Mouse (Mus musculus) left cerebral cortex, adult 2 months (tissue): ENCODE measurements around the gene Ifna4. TPM values are rescaled to one million over a fixed set of nuclear protein-coding genes. Genes with fewer than 3 reads are reported as not detected.

ENCODE experiments used
- DNase-seq, 2 experiments: peaks; one replicate each; pipeline ENCODE4 v3.0.0; 2021 to 2022; ENCODE audit warnings: low spot score in 2 of 2, mixed read lengths in 1 of 2; ENCODE audit errors: extremely low spot score in 1 of 2
- H3K27ac ChIP-seq: fragments of 200-600 bp; 2 replicates; pipeline ENCODE4 v1.8.1; 2022
- H3K4me3 ChIP-seq: fragments of 200-600 bp; 2 replicates; pipeline ENCODE4 v1.8.1; 2022
- CTCF ChIP-seq: fragments of 200-600 bp; IDR thresholded peaks from 2 replicates; pipeline ENCODE4 v1.8.1; 2022; ENCODE audit warnings: antibody characterized with exemption, mild to moderate bottlenecking, moderate library complexity
- intact Hi-C: fragments of 180-260 bp; cut with DNase I; formaldehyde crosslinking; loops from one replicate; pipeline ENCODE4 v1.15.1; 2025
- total RNA-seq, 2 experiments: library from RNA; stranded (reverse); gene quantifications; 2 replicates each; pipeline ENCODE4 v1.2.3; 2021

Gene Ifna4
- total RNA-seq, 2 experiments from 2014 or later, result not detected

DNA sequence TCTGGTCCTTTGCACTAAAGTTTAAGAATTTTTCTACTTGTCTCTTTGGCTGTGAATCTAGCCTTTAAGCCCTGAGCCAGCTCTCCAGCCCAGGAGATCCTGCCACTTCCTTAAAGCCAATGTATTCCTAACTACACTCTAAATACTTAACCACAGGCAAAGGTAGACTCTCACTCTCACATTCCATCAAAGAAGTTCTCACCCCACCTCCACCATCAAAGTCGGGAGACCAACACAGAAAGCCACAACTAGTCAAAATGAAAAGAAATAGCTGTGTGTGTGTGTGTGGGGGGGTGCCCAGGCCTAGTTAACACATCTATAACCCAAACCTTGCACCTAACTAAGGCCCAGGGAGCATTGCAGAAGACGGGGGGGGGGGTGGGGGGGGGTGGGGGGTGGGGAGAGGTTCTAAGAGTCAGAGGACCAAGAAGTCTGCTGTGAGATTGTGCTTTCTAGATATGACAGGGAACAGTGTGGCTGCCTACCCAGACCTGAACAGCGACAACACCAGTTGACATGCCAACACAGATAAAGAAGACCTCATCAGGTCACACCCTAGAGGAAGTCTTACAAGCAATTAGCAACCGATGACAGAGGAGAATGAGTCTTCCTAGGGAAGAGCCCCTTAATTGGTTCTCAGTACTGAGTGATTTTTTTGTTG lies 33.9 kb downstream of the Ifna4 start:
- intact Hi-C loops, result no loop called here
- no peak overlapping the region for H3K4me3 ChIP-seq
- no peak for DNase-seq

GRCm38 (mm10) chr4:88876520-88876919 lies 34.9 kb downstream of the Ifna4 start:
- intact Hi-C loops, result no loop called here
- TF ChIP-seq CTCF, result no peak; the same call in 1 of the 2 replicates
- H3K27ac ChIP-seq, result no peak overlapping the region
- no peak overlapping the region for H3K4me3 ChIP-seq
- DNase-seq, result no peak

More for the DNA sequence above, 33.9 kb downstream of the Ifna4 start:
- no peak overlapping the region for H3K27ac ChIP-seq
- no peak for TF ChIP-seq CTCF

DNA sequence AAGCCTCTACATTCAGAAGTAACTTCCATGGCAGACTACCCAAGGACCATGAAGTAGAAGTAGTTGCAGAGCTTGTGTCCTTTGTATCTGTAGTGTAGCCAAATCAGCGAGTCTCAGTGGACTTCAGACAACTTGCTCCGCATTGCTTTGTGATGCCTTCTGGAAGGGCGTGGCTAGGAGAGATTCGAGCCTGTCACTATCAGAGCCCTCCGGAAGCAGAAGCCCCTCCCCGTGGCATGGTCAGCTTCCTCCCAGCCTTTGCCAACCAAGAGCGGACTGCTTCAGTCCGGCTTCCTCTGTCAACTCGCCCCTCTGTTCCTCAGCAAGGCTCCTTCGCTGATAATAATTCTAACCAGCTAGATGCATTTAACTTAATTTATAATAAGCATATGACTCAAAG lies 36.6 kb downstream of the Ifna4 start:
- no peak for TF ChIP-seq CTCF
- H3K4me3 ChIP-seq, result no peak overlapping the region
- intact Hi-C loops, result no loop called here
- H3K27ac ChIP-seq, result no peak overlapping the region
- no peak for DNase-seq

GRCm38 (mm10) chr4:88878772-88879171 lies 37.1 kb downstream of the Ifna4 start:
- DNase-seq, result no peak
- intact Hi-C loops, result no loop called here
- H3K4me3 ChIP-seq, result no peak overlapping the region
- TF ChIP-seq CTCF, result no peak
- H3K27ac ChIP-seq, result no peak overlapping the region

DNA sequence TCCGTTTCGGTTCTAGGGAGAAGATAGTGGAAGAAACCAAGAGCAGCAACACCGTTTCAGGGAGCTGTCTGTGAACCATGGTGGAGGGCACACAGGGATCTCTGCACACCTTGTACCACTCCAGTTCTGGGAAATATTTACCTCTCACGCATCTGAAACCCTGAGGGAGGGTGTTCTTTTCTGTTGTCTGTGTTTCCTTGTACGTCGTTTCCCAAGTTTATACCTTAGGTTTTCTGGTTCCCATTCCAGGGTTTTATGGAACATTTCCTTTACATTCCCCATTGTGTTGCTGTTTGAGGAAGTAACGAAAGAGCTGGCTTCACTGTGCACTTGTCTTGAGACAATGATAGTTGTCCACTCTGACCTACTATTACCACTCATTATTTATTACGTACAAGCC lies 38.4 kb downstream of the Ifna4 start, which contains the start of gene Ifne:
Gene Ifne (minus strand): TSS at position 101 of the 400 bp plus-strand sequence.
- intact Hi-C loops, result no loop called here
- H3K27ac ChIP-seq, result no peak within 1 kb of the TSS
- no peak for DNase-seq
- TF ChIP-seq CTCF, result no peak
- H3K4me3 ChIP-seq, result no peak within 1 kb of the TSS

DNA sequence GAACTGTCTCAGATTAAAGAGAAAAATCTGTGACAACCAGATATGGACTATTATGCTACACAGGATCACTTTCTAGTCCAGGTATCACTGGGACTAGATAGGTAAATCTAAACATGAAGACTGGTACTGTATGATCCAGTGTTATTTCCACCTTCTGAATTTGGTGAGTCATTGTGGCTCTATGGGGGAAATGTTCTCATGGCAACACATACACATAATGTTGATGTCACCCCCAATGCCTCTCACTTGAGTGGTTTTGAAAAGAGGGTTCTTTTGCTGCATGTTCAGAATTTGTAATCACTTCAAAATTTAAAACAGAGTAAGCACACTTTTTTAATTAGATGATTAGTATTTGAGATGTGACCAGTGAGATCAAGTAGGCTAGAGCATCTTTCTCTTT lies 46.6 kb downstream of the Ifna4 start:
- TF ChIP-seq CTCF, result no peak
- H3K27ac ChIP-seq, result no peak overlapping the region
- no peak for DNase-seq
- intact Hi-C loops, result no loop called here
- no peak overlapping the region for H3K4me3 ChIP-seq

Other genes with a start within 250 kb of the Ifna4 start
- gene Ifna9, start 249.5 kb upstream of the Ifna4 start, total RNA-seq, result not detected
- gene Ifna12, start 238.5 kb upstream of the Ifna4 start, total RNA-seq, result not detected
- gene C87499, start 207.4 kb upstream of the Ifna4 start, total RNA-seq, result not detected
- gene Ifna13, start 197.4 kb upstream of the Ifna4 start, total RNA-seq, result not detected
- not detected for gene Ifna16, start 164.9 kb upstream of the Ifna4 start, total RNA-seq
- gene Ifna2, start 157.9 kb upstream of the Ifna4 start, total RNA-seq, result not detected
- gene Ifnab, start 150.5 kb upstream of the Ifna4 start, total RNA-seq, result not detected
- 1 to 10 TPM in 1 of 2 experiments, under 1 TPM in 1; 0.79 to 1.1 TPM for gene Gm26566, start 120.1 kb upstream of the Ifna4 start, total RNA-seq
- 10 to 100 TPM; 96.7 to 97.8 TPM for gene Klhl9, start 119.4 kb upstream of the Ifna4 start, total RNA-seq
- gene Gm13271, start 87.0 kb upstream of the Ifna4 start, total RNA-seq, result not detected
- not detected for gene Gm13283, start 81.7 kb upstream of the Ifna4 start, total RNA-seq
- not detected for gene Gm13290, start 68.0 kb upstream of the Ifna4 start, total RNA-seq
- not detected for gene Gm13289, start 64.9 kb upstream of the Ifna4 start, total RNA-seq
- not detected for gene Gm13272, start 62.0 kb upstream of the Ifna4 start, total RNA-seq
- not detected for gene Ifnz, start 59.7 kb upstream of the Ifna4 start, total RNA-seq
- not detected for gene Gm13276, start 56.2 kb upstream of the Ifna4 start, total RNA-seq
- gene Gm13277, start 53.2 kb upstream of the Ifna4 start, total RNA-seq, result not detected
- gene Gm13278, start 50.3 kb upstream of the Ifna4 start, total RNA-seq, result not detected
- gene Gm13275, start 47.4 kb upstream of the Ifna4 start, total RNA-seq, result not detected
- gene Gm13279, start 44.5 kb upstream of the Ifna4 start, total RNA-seq, result not detected
- not detected for gene Gm13285, start 42.2 kb upstream of the Ifna4 start, total RNA-seq
- gene Gm13287, start 38.6 kb upstream of the Ifna4 start, total RNA-seq, result not detected
- not detected for gene Gm13288, start 36.3 kb upstream of the Ifna4 start, total RNA-seq
- gene Ifna7, start 25.6 kb upstream of the Ifna4 start, total RNA-seq, result not detected
- gene Ifna11, start 21.9 kb upstream of the Ifna4 start, total RNA-seq, result not detected
- not detected for gene Ifna6, start 14.4 kb upstream of the Ifna4 start, total RNA-seq
- not detected for gene Ifna5, start 6.3 kb upstream of the Ifna4 start, total RNA-seq
- not detected for gene Ifna1, start 8.2 kb downstream of the Ifna4 start, total RNA-seq
- not detected for gene Ifne, start 38.3 kb downstream of the Ifna4 start, total RNA-seq